Mouse (Mus musculus) CH12.LX (cell line): Measurements from ENCODE around the gene Cpsf6. TPM values are rescaled to one million over a fixed set of nuclear protein-coding genes. Genes with fewer than 3 reads are reported as not detected.

ENCODE experiments used
- DNase-seq: peaks from one replicate; pipeline ENCODE4 v3.0.0-alpha.2; 2013; ENCODE audit errors: extremely low read depth
- H3K27ac ChIP-seq: 2 replicates; pipeline ENCODE4 v1.5.1; 2012; ENCODE audit warnings: low read depth, mild to moderate bottlenecking, control low read depth, moderate library complexity; ENCODE audit not compliant: insufficient read depth
- H3K27me3 ChIP-seq: replicated peaks from 2 replicates; pipeline ENCODE3; 2012; ENCODE audit warnings: inconsistent platforms
- H3K36me3 ChIP-seq, 2 experiments: replicated peaks in 1 of 2; 2 replicates each; pipeline versions ENCODE3 to v1.6.1; 2012; ENCODE audit warnings: inconsistent platforms in 1 of 2, low read length in 1 of 2, mild to moderate bottlenecking in 1 of 2, mixed read lengths in 1 of 2, moderate library complexity in 1 of 2; ENCODE audit not compliant: control insufficient read depth in 1 of 2, insufficient read depth in 1 of 2
- H3K4me1 ChIP-seq, 2 experiments: 2 replicates each; pipeline ENCODE4 v1.6.1; 2012; ENCODE audit warnings: inconsistent platforms in 1 of 2, moderate library complexity in 1 of 2; ENCODE audit not compliant: insufficient read depth in 2 of 2, control insufficient read depth in 1 of 2
- H3K4me2 ChIP-seq: 2 replicates; pipeline ENCODE4 v1.6.1; 2012; ENCODE audit warnings: low read depth, mild to moderate bottlenecking, control low read depth; ENCODE audit not compliant: poor library complexity, insufficient read depth, severe bottlenecking
- H3K4me3 ChIP-seq, 3 experiments: fragments of 150-350 bp in 1 of 3; sonication (generic) in 1 of 3; replicated peaks in 1 of 3; 2 replicates each; pipeline versions ENCODE3 to v1.5.1; 2011 to 2012; ENCODE audit warnings: low read depth in 2 of 3, low read length in 2 of 3, mild to moderate bottlenecking in 2 of 3, moderate library complexity in 2 of 3, control low read depth in 1 of 3, improper control_type of control experiment in 1 of 3, inconsistent platforms in 1 of 3, mixed read lengths in 1 of 3; ENCODE audit not compliant: poor library complexity in 1 of 3
- H3K79me2 ChIP-seq: replicated peaks from 2 replicates; pipeline ENCODE4 v1.6.1; 2012; ENCODE audit warnings: mild to moderate bottlenecking, moderate library complexity; ENCODE audit not compliant: control insufficient read depth, poor library complexity, insufficient read depth, severe bottlenecking; ENCODE audit errors: extremely low read depth
- H3K9ac ChIP-seq: 2 replicates; pipeline ENCODE4 v1.6.1; 2012; ENCODE audit warnings: low read depth, mild to moderate bottlenecking, control low read depth, moderate library complexity; ENCODE audit not compliant: insufficient read depth
- H3K9me3 ChIP-seq: replicated peaks from 2 replicates; pipeline ENCODE3; 2012; ENCODE audit warnings: low read length, inconsistent platforms, mixed read lengths
- CHD1 ChIP-seq: IDR thresholded peaks from 2 replicates; pipeline ENCODE4 v1.6.1; 2012; ENCODE audit warnings: low read depth, low read length, improper control_type of control experiment, inconsistent platforms
- CHD2 ChIP-seq: IDR thresholded peaks from 2 replicates; pipeline ENCODE4 v1.6.1; 2011; ENCODE audit warnings: low read length, improper control_type of control experiment
- CTCF ChIP-seq, 2 experiments: IDR thresholded peaks in 1 of 2; conservative IDR thresholded peaks in 1 of 2; 2 replicates each; pipeline ENCODE4 v1.5.1; 2011 to 2012; ENCODE audit warnings: low read depth in 2 of 2, low read length in 2 of 2, improper control_type of control experiment in 1 of 2, inconsistent platforms in 1 of 2, mild to moderate bottlenecking in 1 of 2, moderate library complexity in 1 of 2
- ELF1 ChIP-seq: IDR thresholded peaks from 2 replicates; pipeline ENCODE4 v1.6.1; 2014; ENCODE audit warnings: low read depth, mild to moderate bottlenecking, inconsistent platforms, low read length, improper control_type of control experiment
- ETS1 ChIP-seq: conservative IDR thresholded peaks from 2 replicates; pipeline ENCODE4 v1.6.1; 2012; ENCODE audit warnings: low read depth, mild to moderate bottlenecking, inconsistent platforms, low read length, improper control_type of control experiment, moderate library complexity
- GABPA ChIP-seq: IDR thresholded peaks from 2 replicates; pipeline ENCODE4 v1.6.1; 2012; ENCODE audit warnings: low read depth, low read length, improper control_type of control experiment, inconsistent platforms; ENCODE audit not compliant: insufficient replicate concordance
- HCFC1 ChIP-seq: IDR thresholded peaks from 2 replicates; pipeline ENCODE4 v1.6.1; 2012; ENCODE audit warnings: low read depth, mild to moderate bottlenecking, inconsistent platforms, low read length, improper control_type of control experiment
- IRF4 ChIP-seq: IDR thresholded peaks from 2 replicates; pipeline ENCODE4 v1.6.1; 2014; ENCODE audit warnings: low read depth, mild to moderate bottlenecking, inconsistent platforms, low read length, improper control_type of control experiment
- JUN ChIP-seq: IDR thresholded peaks from 2 replicates; pipeline ENCODE4 v1.6.1; 2011; ENCODE audit warnings: low read depth, mild to moderate bottlenecking, low read length, improper control_type of control experiment, moderate library complexity; ENCODE audit not compliant: insufficient read depth
- JUND ChIP-seq: conservative IDR thresholded peaks from 2 replicates; pipeline ENCODE4 v1.6.1; 2011; ENCODE audit warnings: low read depth, low read length, improper control_type of control experiment
- KAT2A ChIP-seq: IDR thresholded peaks from 2 replicates; pipeline ENCODE4 v1.6.1; 2012; ENCODE audit warnings: low read length, improper control_type of control experiment, inconsistent platforms; ENCODE audit not compliant: insufficient replicate concordance
- MAFK ChIP-seq: IDR thresholded peaks from 2 replicates; pipeline ENCODE4 v1.6.1; 2011; ENCODE audit warnings: low read length, improper control_type of control experiment; ENCODE audit not compliant: insufficient replicate concordance
- MAX ChIP-seq: IDR thresholded peaks from 2 replicates; pipeline ENCODE4 v1.6.1; 2011; ENCODE audit warnings: low read length, improper control_type of control experiment
- MAZ ChIP-seq: IDR thresholded peaks from 2 replicates; pipeline ENCODE4 v1.6.1; 2012; ENCODE audit warnings: low read depth, mild to moderate bottlenecking, inconsistent platforms, low read length, improper control_type of control experiment, moderate library complexity
- MEF2A ChIP-seq: IDR thresholded peaks from 2 replicates; pipeline ENCODE4 v1.6.1; 2014; ENCODE audit warnings: low read depth, mild to moderate bottlenecking, inconsistent platforms, low read length, improper control_type of control experiment, borderline replicate concordance
- MXI1 ChIP-seq: IDR thresholded peaks from 2 replicates; pipeline ENCODE4 v1.6.1; 2011; ENCODE audit warnings: mild to moderate bottlenecking, low read depth, low read length, improper control_type of control experiment
- MYC ChIP-seq: IDR thresholded peaks from 2 replicates; pipeline ENCODE4 v1.6.1; 2011; ENCODE audit warnings: low read depth, mild to moderate bottlenecking, improper control_type of control experiment, low read length
- NELFE ChIP-seq: IDR thresholded peaks from 2 replicates; pipeline ENCODE4 v1.6.1; 2011; ENCODE audit warnings: low read depth, low read length, improper control_type of control experiment
- NRF1 ChIP-seq: IDR thresholded peaks from 2 replicates; pipeline ENCODE4 v1.6.1; 2014; ENCODE audit warnings: low read depth, mild to moderate bottlenecking, inconsistent platforms, low read length, improper control_type of control experiment, moderate library complexity
- PAX5 ChIP-seq: IDR thresholded peaks from 2 replicates; pipeline ENCODE4 v1.6.1; 2012; ENCODE audit warnings: low read length, inconsistent platforms, mixed read lengths
- POLR2A ChIP-seq: IDR thresholded peaks from 2 replicates; pipeline ENCODE4 v1.6.1; 2011; ENCODE audit warnings: low read depth, mild to moderate bottlenecking, improper control_type of control experiment, low read length
- RAD21 ChIP-seq: IDR thresholded peaks from 2 replicates; pipeline ENCODE4 v1.6.1; 2011; ENCODE audit warnings: low read depth, mild to moderate bottlenecking, low read length, improper control_type of control experiment, moderate library complexity
- RCOR1 ChIP-seq: conservative IDR thresholded peaks from 2 replicates; pipeline ENCODE4 v1.6.1; 2012; ENCODE audit warnings: low read depth, mild to moderate bottlenecking, inconsistent platforms, low read length, improper control_type of control experiment
- SIN3A ChIP-seq: IDR thresholded peaks from 2 replicates; pipeline ENCODE4 v1.6.1; 2012; ENCODE audit warnings: low read length, improper control_type of control experiment, inconsistent platforms
- SMC3 ChIP-seq: IDR thresholded peaks from 2 replicates; pipeline ENCODE4 v1.6.1; 2011; ENCODE audit warnings: low read depth, low read length, improper control_type of control experiment
- TBP ChIP-seq: conservative IDR thresholded peaks from 2 replicates; pipeline ENCODE4 v1.6.1; 2011; ENCODE audit warnings: low read depth, low read length, improper control_type of control experiment
- TCF12 ChIP-seq: IDR thresholded peaks from 2 replicates; pipeline ENCODE4 v1.6.1; 2014; ENCODE audit warnings: low read depth, mild to moderate bottlenecking, inconsistent platforms, low read length, improper control_type of control experiment
- UBTF ChIP-seq: IDR thresholded peaks from 2 replicates; pipeline ENCODE4 v1.6.1; 2012; ENCODE audit warnings: low read depth, mild to moderate bottlenecking, inconsistent platforms, low read length, improper control_type of control experiment, moderate library complexity
- USF1 ChIP-seq: IDR thresholded peaks from 2 replicates; pipeline ENCODE4 v1.6.1; 2014; ENCODE audit warnings: low read depth, mild to moderate bottlenecking, inconsistent platforms, low read length, improper control_type of control experiment
- USF2 ChIP-seq: conservative IDR thresholded peaks from 2 replicates; pipeline ENCODE4 v1.6.1; 2011; ENCODE audit warnings: low read depth, low read length, improper control_type of control experiment
- ZC3H11A ChIP-seq: IDR thresholded peaks from 2 replicates; pipeline ENCODE4 v1.6.1; 2012; ENCODE audit warnings: low read depth, mild to moderate bottlenecking, inconsistent platforms, low read length, improper control_type of control experiment
- ZMIZ1 ChIP-seq: IDR thresholded peaks from 2 replicates; pipeline ENCODE4 v1.6.1; 2012; ENCODE audit warnings: low read depth, mild to moderate bottlenecking, inconsistent platforms, low read length, improper control_type of control experiment
- ZNF384 ChIP-seq: IDR thresholded peaks from 2 replicates; pipeline ENCODE4 v1.6.1; 2012; ENCODE audit warnings: low read depth, low read length, improper control_type of control experiment, inconsistent platforms
- dilution Hi-C: fragments of 300-500 bp; cut with MboI; formaldehyde crosslinking; loops from 2 replicates; pipeline ENCODE4 v1.14.3; 2020; ENCODE audit warnings: low sequenced_read_pairs; ENCODE audit not compliant: extremely low pct_unique_long_range_greater_than_20kb, extremely low pct_ligation_motif_present
- in situ Hi-C: fragments of 300-500 bp; cut with MboI; formaldehyde crosslinking; loops from 3 replicates; pipeline ENCODE4 v1.14.3; 2019; ENCODE audit warnings: low sequenced_read_pairs, low pct_ligation_motif_present, low pct_unique_long_range_greater_than_20kb, mixed read lengths
- polyA plus RNA-seq: library from polyadenylated mRNA; unstranded; fragments of >175 nt; gene quantifications from 2 replicates; pipeline ENCODE4 v1.2.1, GENCODE M21; 2012; ENCODE audit warnings: low read depth; ENCODE audit not compliant: insufficient read length
- total RNA-seq, 2 experiments: library from RNA; depleted of rRNA; stranded (reverse); fragments of 300-350 nt in 1 of 2; fragments of >200 nt in 1 of 2; gene quantifications; 2 replicates each; pipeline ENCODE4 v1.2.3; 2012 to 2014

Cpsf6 gene
- total and polyA plus RNA-seq, 3 experiments: 87.6 to 114 (median 99.5) TPM

- H3K9me3 ChIP-seq: no peaks in the 10 kb centered on the region
- peak overlapping the region; percentile 89 to 93 (median 89) for H3K4me3 ChIP-seq
- H3K4me1 ChIP-seq: peaks cover 0 to 6% of the 10 kb centered on the region in 2 experiments; a peak in 2 of 4 replicates
- 0 out of 2 replicates have a peak overlapping the region, but pooled peaks have one; percentile 18 for H3K4me2 ChIP-seq
- TF ChIP-seq RAD21: no peak
- no peak for TF ChIP-seq SMC3
- peak; percentile 72; the same call in 1 of the 2 replicates for TF ChIP-seq CHD2
- TF ChIP-seq RCOR1: no peak
- no peak; the same call in 1 of the 2 replicates for TF ChIP-seq SIN3A
- TF ChIP-seq ZNF384: no peak
- no peak for TF ChIP-seq USF2
- TF ChIP-seq MYC: no peak
- no peak for TF ChIP-seq IRF4
- TF ChIP-seq MXI1: peak; percentile 77
- no peak for TF ChIP-seq CHD1
- 0 out of 2 replicates have a peak, but pooled peaks have one; percentile 7 for TF ChIP-seq MAX
- TF ChIP-seq ZC3H11A: no peak
- no peak for TF ChIP-seq TBP
- TF ChIP-seq ELF1: peak; percentile 57; the same call in 1 of the 2 replicates
- TF ChIP-seq USF1: no peak
- TF ChIP-seq MAZ: peak; percentile 66; the same call in 1 of the 2 replicates
- no peak for TF ChIP-seq MAFK
- 0 out of 2 replicates have a peak, but pooled peaks have one; percentile 7 for TF ChIP-seq ETS1
- 0 out of 2 replicates have a peak, but pooled peaks have one; percentile 48 for TF ChIP-seq KAT2A
- TF ChIP-seq MEF2A: peak; percentile 39
- TF ChIP-seq NELFE: peak; percentile 85
- peak; percentile 75 for TF ChIP-seq ZMIZ1
- no peak for TF ChIP-seq GABPA
- no peak for TF ChIP-seq UBTF
- TF ChIP-seq TCF12: peak; percentile 93
- peak; percentile 85 for TF ChIP-seq POLR2A
- TF ChIP-seq PAX5: no peak
- TF ChIP-seq JUND: no peak
- TF ChIP-seq HCFC1: peak; percentile 72
- 0 out of 4 replicates have a peak, but pooled peaks of 1 of the 2 experiments have one; percentile 4 for TF ChIP-seq CTCF (conservative IDR thresholded peaks at IDR 0.05 in 1 of 2, IDR thresholded peaks at IDR 0.05 in 1 of 2; ENCODE audit: low read depth in 2 of 2, low read length in 2 of 2)
- TF ChIP-seq NRF1: peak; percentile 52; the same call in 1 of the 2 replicates
- TF ChIP-seq JUN: no peak
- no peaks in the 10 kb centered on the region for H3K27me3 ChIP-seq
- H3K36me3 ChIP-seq: no peaks in the 10 kb centered on the region
- H3K9ac ChIP-seq: peak overlapping the region; percentile 98
- peak; percentile 87 for DNase-seq
- in situ Hi-C loops: no loop called here
- H3K79me2 ChIP-seq: peaks cover 44% of the 10 kb centered on the region
- peak overlapping the region; percentile 53 for H3K27ac ChIP-seq
- dilution Hi-C loops: no loop called here
Measured at GRCm38 (mm10) chr10:117376580-117377189, 3.1 kb downstream of the Cpsf6 start.
